Mouse (Mus musculus) midbrain, embryonic 15.5 days (tissue): ENCODE data around the gene Cers1. TPM values are rescaled to one million over a fixed set of nuclear protein-coding genes. Genes with fewer than 3 reads are reported as not detected.

ENCODE experiments used
- ATAC-seq: fragments of 200-750 bp; cut with Nextera tagmentation; replicated peaks from 2 replicates; pipeline ENCODE4 v1.8.0; 2017; ENCODE audit warnings: moderate TSS enrichment
- H3K27ac ChIP-seq: fragments of 300-500 bp; sonication (generic); 2 replicates; pipeline ENCODE4 v1.5.1; 2015; ENCODE audit warnings: mild to moderate bottlenecking, inconsistent platforms
- H3K27me3 ChIP-seq: fragments of 300-500 bp; sonication (generic); replicated peaks from 2 replicates; pipeline ENCODE4 v1.6.1; 2015; ENCODE audit warnings: inconsistent platforms
- H3K36me3 ChIP-seq: fragments of 300-500 bp; sonication (generic); replicated peaks from 2 replicates; pipeline ENCODE4 v1.6.1; 2015; ENCODE audit warnings: inconsistent platforms
- H3K4me1 ChIP-seq: fragments of 300-500 bp; sonication (generic); 2 replicates; pipeline ENCODE4 v1.6.1; 2015; ENCODE audit warnings: inconsistent platforms
- H3K4me2 ChIP-seq: fragments of 300-500 bp; sonication (generic); 2 replicates; pipeline ENCODE4 v1.6.1; 2015; ENCODE audit warnings: inconsistent platforms, mild to moderate bottlenecking, moderate library complexity
- H3K4me3 ChIP-seq: fragments of 300-500 bp; sonication (generic); 2 replicates; pipeline ENCODE4 v1.5.1; 2015; ENCODE audit warnings: mild to moderate bottlenecking, inconsistent platforms
- H3K9ac ChIP-seq: fragments of 300-500 bp; sonication (generic); 2 replicates; pipeline ENCODE4 v1.6.1; 2015; ENCODE audit warnings: mild to moderate bottlenecking, inconsistent platforms
- H3K9me3 ChIP-seq: fragments of 300-500 bp; sonication (generic); 2 replicates; pipeline ENCODE4 v1.6.1; 2016; ENCODE audit warnings: inconsistent platforms
- WGBS: fragments of 180-500 bp; shearing (Covaris S2); methylation state at CpG from one replicate; pipeline ENCODE4 v1.1.7; 2015; ENCODE audit warnings: mixed read lengths; 5-methylcytosine and 5-hydroxymethylcytosine counted together
- polyA plus RNA-seq: library from polyadenylated mRNA; unstranded; fragments of >200 nt; fragmentation: Nextera tagmentation; extraction: Ambion mirVana; gene quantifications from 2 replicates; pipeline ENCODE4 v1.2.1, GENCODE M21; 2015

The Cers1 gene
- polyA plus RNA-seq, 1 experiment from 2014 or later, result 38.2 TPM

DNA sequence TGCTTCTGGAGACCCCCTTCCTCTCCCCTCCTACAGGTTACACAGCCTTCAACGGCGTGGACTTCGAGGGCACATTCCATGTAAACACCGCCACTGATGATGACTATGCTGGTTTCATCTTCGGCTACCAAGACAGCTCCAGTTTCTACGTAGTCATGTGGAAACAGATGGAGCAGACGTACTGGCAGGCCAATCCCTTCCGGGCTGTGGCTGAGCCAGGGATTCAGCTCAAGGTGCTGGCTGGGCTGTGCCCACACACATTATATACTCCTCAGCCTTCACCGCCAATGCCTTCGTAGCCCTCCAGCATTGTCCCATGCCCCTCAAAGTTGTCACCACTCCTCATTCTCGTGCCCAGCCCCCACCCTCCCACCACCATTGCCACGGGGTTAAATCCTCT lies 64.5 kb downstream of the Cers1 start:
- Histone ChIP-seq H3K27ac (no peak overlapping the region), H3K27me3 (peaks cover 45% of the 10 kb centered on the region), H3K9ac (no peak overlapping the region), H3K4me2 (no peak overlapping the region), H3K4me1 (peaks cover 4% of the 10 kb centered on the region; the same call in 1 of the 2 replicates), H3K36me3 (0 out of 2 replicates have a peak, but pooled peaks cover 4% of the 10 kb centered on the region), H3K4me3 (no peak overlapping the region), H3K9me3 (no peaks in the 10 kb centered on the region)
- 88% methylated on average over 12 of the region's 12 CpGs for WGBS
- ATAC-seq, result no peak

Other genes starting within 250 kb of the Cers1 start
- gene Tm6sf2, start 242.9 kb upstream of the Cers1 start, polyA plus RNA-seq, result 1.7 and 2.1 TPM in 2 replicates
- gene Hapln4, start 232.3 kb upstream of the Cers1 start, polyA plus RNA-seq, result 0.93 and 1.4 TPM in 2 replicates
- gene Ncan, start 194.9 kb upstream of the Cers1 start, polyA plus RNA-seq, result 186 and 193 TPM in 2 replicates
- gene Nr2c2ap, start 184.4 kb upstream of the Cers1 start, polyA plus RNA-seq, result 36.7 and 39.1 TPM in 2 replicates
- gene Rfxank, start 176.6 kb upstream of the Cers1 start, polyA plus RNA-seq, result 13.4 and 14.2 TPM in 2 replicates
- 59.1 and 64.8 TPM in 2 replicates for gene Borcs8, start 176.3 kb upstream of the Cers1 start, polyA plus RNA-seq
- 0.37 and 0.56 TPM in 2 replicates for gene Mef2b, start 176.1 kb upstream of the Cers1 start, polyA plus RNA-seq
- 60.9 and 62.0 TPM in 2 replicates for gene Tmem161a, start 143.4 kb upstream of the Cers1 start, polyA plus RNA-seq
- gene Slc25a42, start 103.5 kb upstream of the Cers1 start, polyA plus RNA-seq, result 8.7 and 10.9 TPM in 2 replicates
- gene Sugp2, start 81.5 kb upstream of the Cers1 start, polyA plus RNA-seq, result 102 and 109 TPM in 2 replicates
- gene Armc6, start 81.3 kb upstream of the Cers1 start, polyA plus RNA-seq, result 117 and 118 TPM in 2 replicates
- 37.9 and 41.2 TPM in 2 replicates for gene Homer3, start 32.9 kb upstream of the Cers1 start, polyA plus RNA-seq
- 44.5 and 48.0 TPM in 2 replicates for gene Ddx49, start 13.3 kb upstream of the Cers1 start, polyA plus RNA-seq
- gene Cope, start 13.3 kb upstream of the Cers1 start, polyA plus RNA-seq, result 299 and 322 TPM in 2 replicates
- 5.3 and 7.4 TPM in 2 replicates for gene Gdf1, start 14.0 kb downstream of the Cers1 start, polyA plus RNA-seq
- gene Upf1, start 37.5 kb downstream of the Cers1 start, polyA plus RNA-seq, result 15.1 and 16.0 TPM in 2 replicates
- 0.50 and 0.57 TPM in 2 replicates for gene Comp, start 57.8 kb downstream of the Cers1 start, polyA plus RNA-seq
- 57.2 and 58.7 TPM in 2 replicates for gene Crtc1, start 123.8 kb downstream of the Cers1 start, polyA plus RNA-seq
- 31.0 and 31.4 TPM in 2 replicates for gene Klhl26, start 161.2 kb downstream of the Cers1 start, polyA plus RNA-seq
- gene Tmem59l, start 171.6 kb downstream of the Cers1 start, polyA plus RNA-seq, result 123 and 141 TPM in 2 replicates
- 2.4 and 2.9 TPM in 2 replicates for gene Crlf1, start 177.4 kb downstream of the Cers1 start, polyA plus RNA-seq
- 164 and 169 TPM in 2 replicates for gene Rex1bd, start 191.0 kb downstream of the Cers1 start, polyA plus RNA-seq
- gene Uba52, start 195.0 kb downstream of the Cers1 start, polyA plus RNA-seq, result 587 and 620 TPM in 2 replicates
- 450 and 462 TPM in 2 replicates for gene Fkbp8, start 211.9 kb downstream of the Cers1 start, polyA plus RNA-seq
- gene Kxd1, start 212.2 kb downstream of the Cers1 start, polyA plus RNA-seq, result 46.4 and 51.7 TPM in 2 replicates
- 18.6 and 19.9 TPM in 2 replicates for gene Ell, start 223.7 kb downstream of the Cers1 start, polyA plus RNA-seq